Mouse (Mus musculus): Measurements from ENCODE around the gene Ncapd2.

Ncapd2 gene

DNA sequence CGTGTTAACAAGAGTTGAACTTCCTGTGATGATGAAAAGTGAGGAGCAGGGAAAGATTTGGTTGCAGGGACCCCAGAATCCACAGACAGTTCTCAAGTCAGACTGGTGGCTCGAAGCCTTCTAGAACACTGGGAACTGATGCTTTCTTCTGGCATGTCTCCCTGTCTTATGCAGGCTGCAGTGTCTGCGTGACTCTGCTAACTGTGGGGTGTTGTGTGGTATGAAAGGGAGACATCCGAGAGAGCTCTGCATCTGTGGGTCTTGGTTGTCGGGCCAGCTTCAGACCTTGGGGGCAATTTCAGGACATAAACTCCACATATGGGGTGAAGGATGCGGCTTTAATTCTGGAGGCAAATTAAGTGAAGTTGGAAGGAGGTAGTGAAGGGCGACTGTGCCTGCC, 45.4 kb downstream of the Ncapd2 start:
- no peak for DNase-seq

DNA sequence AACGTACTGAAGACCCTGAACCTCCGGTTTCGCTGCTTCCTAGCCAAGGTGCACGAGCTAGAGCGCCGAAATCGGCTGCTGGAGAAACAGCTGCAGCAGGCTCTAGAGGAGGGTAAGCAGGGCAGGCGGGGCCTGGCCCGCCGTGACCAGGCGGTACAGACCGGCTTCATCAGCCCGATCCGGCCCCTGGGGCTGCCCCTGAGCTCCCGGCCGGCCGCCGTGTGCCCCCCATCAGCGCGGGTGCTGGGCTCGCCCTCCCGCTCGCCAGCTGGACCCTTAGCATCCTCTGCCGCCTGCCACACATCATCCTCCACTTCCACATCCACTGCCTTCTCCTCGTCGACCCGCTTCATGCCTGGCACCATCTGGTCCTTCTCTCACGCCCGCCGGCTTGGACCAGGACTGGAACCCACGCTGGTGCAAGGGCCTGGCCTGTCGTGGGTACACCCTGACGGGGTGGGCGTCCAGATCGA, 46.0 kb downstream of the Ncapd2 start:
- no peak for DNase-seq

DNA sequence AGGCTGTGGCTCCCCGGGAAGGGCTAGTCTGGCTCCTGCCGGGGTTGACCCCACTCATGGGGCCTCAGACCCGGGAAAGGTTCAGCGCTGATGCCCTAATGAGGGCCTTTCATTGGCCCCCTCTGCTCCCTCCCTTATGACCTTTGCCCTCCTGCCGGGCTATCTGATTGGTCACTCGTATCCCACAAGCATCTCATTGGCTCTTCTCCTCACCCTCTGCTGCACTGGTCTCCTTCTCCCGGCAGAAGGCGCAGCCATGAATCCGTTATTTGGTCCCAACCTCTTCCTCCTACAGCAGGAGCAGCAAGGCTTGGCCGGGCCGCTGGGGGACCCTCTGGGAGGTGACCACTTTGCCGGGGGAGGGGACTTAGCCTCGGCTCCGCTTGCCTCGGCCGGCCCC, 46.5 kb downstream of the Ncapd2 start, which contains the start of gene Iffo1:
Gene Iffo1, plus strand, starts transcription at position 241 of the 400 bp plus-strand sequence.
- DNase-seq: peak; percentile 99

DNA sequence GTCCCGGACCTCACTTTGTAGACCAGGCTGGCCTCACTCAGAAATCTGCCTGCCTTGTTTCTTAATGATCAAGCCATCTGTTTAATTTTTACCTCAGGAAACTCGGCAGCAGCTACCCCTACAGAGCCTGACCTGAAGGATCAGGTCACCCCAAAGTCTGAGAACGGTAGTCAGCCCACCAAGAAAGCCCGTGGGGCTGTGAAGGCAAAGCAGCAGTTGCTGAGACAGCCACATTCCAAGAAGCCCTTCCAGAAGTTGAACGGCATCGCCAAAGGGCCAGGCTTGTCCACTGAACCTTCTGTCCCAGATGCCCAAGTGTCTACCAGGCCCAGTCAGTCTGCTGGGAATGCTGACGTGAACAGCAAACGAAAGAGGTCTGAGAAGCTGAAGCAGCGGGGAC, 47.6 kb downstream of the Ncapd2 start:
- no peak for DNase-seq

DNA sequence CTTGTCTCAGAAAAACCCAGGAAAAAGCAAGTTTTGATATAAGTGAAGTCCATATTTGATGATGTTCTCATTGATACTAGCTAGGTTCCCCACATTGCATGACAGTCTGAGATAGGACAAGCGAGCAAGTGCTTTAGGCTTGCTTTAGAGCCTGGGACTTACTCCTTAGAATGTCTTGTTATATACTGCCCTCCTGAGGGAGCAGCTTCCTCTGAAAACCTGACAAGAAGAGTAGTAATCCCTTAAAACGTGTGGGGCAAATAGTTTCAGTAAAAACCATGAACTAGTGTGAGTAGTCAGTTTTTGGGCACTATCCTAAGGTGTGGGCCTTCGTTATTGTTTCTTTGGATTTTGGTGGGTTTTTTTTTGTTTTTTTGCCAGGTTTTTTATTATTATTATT, 48.4 kb downstream of the Ncapd2 start:
- no peak for DNase-seq

DNA sequence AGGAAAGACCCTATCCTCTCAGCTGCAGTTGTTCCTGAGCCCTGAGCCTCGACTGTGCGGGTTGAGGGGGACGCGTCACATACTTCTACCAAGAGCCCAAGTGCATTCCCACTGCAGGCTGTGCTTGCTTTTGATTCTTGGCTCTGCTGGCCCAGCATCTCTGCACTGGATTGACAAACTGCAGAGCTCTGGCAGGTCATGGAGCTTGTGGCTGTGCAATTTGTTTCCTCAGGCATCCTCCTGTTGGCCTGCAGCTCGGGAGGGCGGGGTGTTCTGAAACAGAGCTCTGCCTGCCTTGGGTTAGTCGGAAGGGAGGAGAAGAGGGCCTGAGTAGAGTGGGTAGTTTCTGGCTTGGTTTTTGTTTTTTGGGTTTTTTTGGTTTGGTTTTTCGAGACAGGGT, 49.1 kb downstream of the Ncapd2 start:
- DNase-seq: no peak

DNA sequence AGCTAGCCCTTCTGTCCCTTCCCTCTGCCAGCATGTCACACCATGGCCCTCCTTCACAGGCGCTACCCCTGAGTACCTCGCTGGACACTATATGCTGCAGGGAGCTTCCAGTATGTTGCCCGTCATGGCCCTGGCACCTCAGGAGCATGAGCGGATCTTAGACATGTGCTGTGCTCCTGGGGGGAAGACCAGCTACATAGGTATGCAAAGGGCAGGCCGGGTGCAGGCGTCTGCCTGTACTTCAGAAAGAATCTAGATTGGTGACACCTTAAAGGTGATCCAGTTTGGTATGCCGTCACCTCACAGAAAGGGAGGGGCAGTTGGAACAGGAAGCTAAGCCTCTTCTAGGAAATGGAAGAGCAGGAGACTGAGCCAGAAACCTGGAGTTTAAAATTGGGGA, 51.8 kb downstream of the Ncapd2 start:
- DNase-seq: no peak

DNA sequence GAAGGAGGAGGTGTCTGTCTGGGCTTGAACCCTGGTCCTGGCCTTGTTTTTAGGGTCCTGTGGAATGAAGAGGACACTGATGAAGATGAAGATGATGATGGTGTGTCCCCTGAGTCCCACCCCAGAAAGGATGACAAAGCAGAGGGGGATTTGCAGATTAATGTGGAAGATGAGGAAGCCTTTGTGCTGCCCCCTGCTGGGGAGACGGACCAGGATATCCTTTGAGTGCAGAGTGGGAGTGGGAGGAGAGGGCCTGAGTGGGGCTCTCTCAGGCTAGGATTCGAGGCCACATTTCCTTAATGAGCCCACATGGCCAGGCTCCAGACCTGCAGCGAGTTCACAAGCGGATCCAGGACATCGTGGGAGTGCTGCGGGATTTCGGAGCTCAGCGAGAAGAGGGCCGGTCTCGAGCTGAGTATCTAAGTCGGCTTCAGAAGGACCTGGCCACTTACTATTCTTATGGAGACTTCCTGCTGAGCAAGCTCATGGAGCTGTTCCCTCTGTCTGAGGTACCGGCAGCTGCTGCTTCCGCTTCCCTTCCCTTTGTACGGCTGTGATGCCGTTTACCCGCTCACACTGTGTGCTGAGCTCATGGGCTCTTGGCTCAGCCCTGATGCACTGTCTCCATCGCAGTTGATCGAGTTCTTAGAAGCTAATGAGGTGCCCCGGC, 54.4 kb downstream of the Ncapd2 start:
- peak; percentile 77 for DNase-seq

DNA sequence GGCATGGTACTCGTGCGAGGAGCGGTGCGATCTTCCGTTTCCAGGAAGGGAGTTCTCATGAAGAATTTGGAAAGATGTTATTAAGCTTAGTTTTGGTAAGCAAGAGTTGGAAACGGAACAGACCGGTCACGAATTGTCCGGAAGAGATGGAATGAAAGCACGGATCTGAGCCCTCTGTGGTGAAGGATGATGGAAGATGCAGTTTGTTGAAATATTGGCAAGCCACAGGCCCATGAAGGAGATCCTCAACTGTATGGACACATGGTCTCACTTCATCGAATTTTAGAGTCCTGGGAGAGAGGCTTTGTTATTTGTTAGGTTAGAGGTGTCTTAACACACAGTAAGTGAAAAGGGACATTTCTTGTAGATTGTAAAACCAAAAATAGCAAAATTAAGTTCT, 59.0 kb downstream of the Ncapd2 start:
- no peak for DNase-seq

DNA sequence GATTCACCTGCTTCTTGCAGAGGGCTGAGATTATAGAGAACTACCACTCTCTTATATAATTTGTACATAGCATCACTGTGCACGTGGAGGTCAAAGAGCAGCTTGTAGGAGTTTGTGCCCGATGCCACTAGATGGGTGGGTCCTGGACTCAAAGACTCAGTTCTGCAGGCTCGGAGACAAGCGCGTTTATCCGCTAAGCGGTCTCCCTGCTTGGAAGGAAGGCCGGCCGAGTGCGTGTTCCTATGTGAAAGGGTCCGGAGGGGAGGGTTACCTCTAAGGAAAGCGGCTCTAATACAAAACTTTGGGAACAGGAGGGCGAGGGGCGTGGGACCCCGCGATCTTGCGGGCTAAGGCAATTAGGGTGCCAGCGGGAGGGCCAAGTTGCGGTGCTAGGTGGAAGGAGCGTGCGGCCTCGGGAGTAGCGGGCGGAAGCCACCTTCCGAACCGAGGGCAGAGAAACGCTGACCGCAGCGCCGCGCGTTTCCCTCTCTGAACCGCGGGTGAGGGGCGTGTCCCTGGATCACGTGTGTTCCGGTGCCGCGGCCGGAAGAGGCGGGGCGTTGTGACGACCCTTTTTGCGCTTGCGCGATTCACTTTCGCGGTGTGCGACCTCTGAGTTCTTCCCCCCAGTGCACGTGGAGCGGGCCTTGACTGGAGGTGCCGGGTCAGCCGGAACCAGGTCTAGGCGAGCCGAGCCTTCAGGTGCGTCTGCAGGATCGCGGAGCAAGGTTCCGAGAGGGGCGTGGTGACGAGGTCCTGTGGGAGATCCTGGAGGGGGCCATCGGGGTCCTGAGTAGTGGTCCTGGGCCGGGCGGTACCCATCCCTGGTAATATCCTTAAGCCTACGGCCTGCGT, 60.0 kb downstream of the Ncapd2 start, which contains the start of gene Nop2:
Gene Nop2, plus strand, starts transcription at position 608 of the 855 bp plus-strand sequence.
- DNase-seq: peak; percentile 96

DNA sequence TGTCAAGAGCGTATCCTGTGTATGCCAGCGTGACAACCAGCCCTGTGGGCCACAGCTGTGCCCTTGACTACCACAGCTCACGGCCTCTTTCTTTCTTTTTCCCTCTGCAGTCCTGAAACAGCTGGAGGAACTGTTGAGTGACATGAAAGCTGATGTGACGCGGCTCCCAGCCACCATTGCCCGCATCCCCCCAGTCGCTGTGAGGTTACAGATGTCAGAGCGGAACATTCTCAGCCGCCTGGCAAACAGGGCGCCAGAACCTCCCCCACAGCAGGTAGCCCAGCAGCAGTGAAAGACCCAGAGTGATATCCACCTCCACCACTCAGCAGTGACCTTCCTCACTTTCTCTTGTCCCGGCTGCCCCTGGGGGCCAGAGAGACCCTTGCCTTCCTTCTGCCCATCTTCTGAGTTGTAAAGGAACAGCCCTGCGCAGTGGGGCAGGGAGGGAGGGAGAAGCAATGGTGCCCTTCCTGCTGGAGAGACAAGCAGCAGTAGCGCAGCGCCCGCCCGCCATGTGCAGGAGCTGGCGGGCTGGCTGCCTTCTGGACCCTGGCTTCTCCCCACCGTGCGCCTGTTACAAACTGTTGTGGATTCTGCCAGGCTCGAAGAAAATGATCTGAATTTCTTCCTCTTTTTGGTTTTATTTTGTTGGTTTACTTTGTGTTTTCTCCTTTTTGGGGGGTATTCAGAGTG, 61.6 kb downstream of the Ncapd2 start:
- no peak for DNase-seq

DNA sequence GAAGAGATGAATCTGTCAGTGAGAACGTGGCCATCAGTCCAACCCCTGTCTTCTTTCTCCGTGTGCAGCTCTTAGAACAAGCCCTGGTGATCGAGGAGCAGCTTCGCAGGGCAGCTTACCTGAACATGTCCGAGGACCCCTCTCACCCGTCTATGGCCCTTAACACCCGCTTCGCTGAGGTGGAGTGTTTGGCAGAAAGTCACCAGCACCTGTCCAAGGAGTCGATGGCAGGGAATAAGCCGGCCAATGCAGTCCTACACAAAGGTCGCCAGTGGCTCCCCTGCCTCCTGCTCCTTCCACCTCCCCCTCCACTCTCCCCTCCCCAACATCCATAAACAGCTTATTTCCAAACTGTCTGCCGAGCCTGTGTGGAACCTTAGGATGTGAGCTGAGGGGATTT, 62.8 kb downstream of the Ncapd2 start:
- no peak for DNase-seq

DNA sequence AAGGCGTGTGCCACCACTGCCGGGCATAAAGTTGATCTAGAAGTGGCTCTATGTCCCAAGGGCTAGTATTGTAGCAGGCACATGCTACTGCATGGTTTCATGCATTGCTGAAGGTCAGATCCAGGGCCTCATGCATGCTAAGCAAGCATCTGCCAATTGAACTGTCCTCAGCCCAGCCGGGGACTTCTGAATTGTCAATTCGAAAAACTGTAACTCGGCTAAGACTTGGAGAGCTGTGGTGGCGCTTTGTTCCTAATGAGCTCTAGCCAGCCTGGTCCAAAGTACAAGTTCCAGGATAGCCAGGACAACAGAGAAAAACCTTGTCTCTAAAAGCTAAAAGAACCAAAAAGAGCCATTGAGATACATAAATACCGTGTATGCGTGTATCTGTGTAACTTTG, 72.1 kb downstream of the Ncapd2 start:
- DNase-seq: no peak
